Mouse (Mus musculus) embryonic facial prominence, embryonic 11.5 days (tissue): Measurements from ENCODE around the gene Dis3l. TPM values are rescaled to one million over a fixed set of nuclear protein-coding genes. Genes with fewer than 3 reads are reported as not detected.

Source experiments
- ATAC-seq: fragments of 200-750 bp; cut with Nextera tagmentation; replicated peaks from 2 replicates; pipeline ENCODE4 v1.8.0; 2017; ENCODE audit warnings: low read depth; ENCODE audit not compliant: insufficient number of reproducible peaks, low FRiP score, low TSS enrichment
- DNase-seq: peaks from one replicate; pipeline ENCODE4 v3.0.0-alpha.2; 2015; ENCODE audit warnings: low spot score
- H3K27ac ChIP-seq: fragments of 300-500 bp; sonication (generic); replicated peaks from 2 replicates; pipeline ENCODE4 v1.5.1; 2014; ENCODE audit warnings: mild to moderate bottlenecking, low read depth, low read length, control low read depth
- H3K27me3 ChIP-seq: fragments of 300-500 bp; sonication (generic); 2 replicates; pipeline ENCODE4 v1.6.1; 2014; ENCODE audit warnings: mild to moderate bottlenecking, low read length, moderate library complexity, mixed read lengths; ENCODE audit not compliant: control insufficient read depth, insufficient read depth
- H3K36me3 ChIP-seq: fragments of 300-500 bp; sonication (generic); replicated peaks from 2 replicates; pipeline ENCODE4 v1.6.1; 2014; ENCODE audit warnings: low read depth, mild to moderate bottlenecking, low read length, moderate library complexity, mixed read lengths; ENCODE audit not compliant: control insufficient read depth, insufficient read depth
- H3K4me1 ChIP-seq: fragments of 300-500 bp; sonication (generic); 2 replicates; pipeline ENCODE4 v1.6.1; 2014; ENCODE audit warnings: low read length, mixed read lengths; ENCODE audit not compliant: control insufficient read depth, insufficient read depth
- H3K4me2 ChIP-seq: fragments of 300-500 bp; sonication (generic); 2 replicates; pipeline ENCODE4 v1.6.1; 2014; ENCODE audit warnings: low read depth, mild to moderate bottlenecking, control low read depth, low read length, moderate library complexity
- H3K4me3 ChIP-seq: fragments of 300-500 bp; sonication (generic); 2 replicates; pipeline ENCODE4 v1.5.1; 2014; ENCODE audit warnings: low read depth, low read length, control low read depth
- H3K9ac ChIP-seq: fragments of 300-500 bp; sonication (generic); replicated peaks from 2 replicates; pipeline ENCODE4 v1.6.1; 2014; ENCODE audit warnings: mild to moderate bottlenecking, control low read depth, low read length
- H3K9me3 ChIP-seq: fragments of 300-500 bp; sonication (generic); replicated peaks from 2 replicates; pipeline ENCODE4 v1.6.1; 2016; ENCODE audit warnings: mild to moderate bottlenecking, low read length, inconsistent platforms, mixed read lengths; ENCODE audit not compliant: control insufficient read depth
- WGBS: fragments of 180-500 bp; shearing (Covaris S2); extraction: QIAGEN DNeasy Blood & Tissue Kit; methylation state at CpG from one replicate; pipeline ENCODE4 v1.1.7; 2014; 5-methylcytosine and 5-hydroxymethylcytosine counted together
- polyA plus RNA-seq: library from polyadenylated mRNA; unstranded; fragments of >200 nt; fragmentation: Nextera tagmentation; extraction: Ambion mirVana; gene quantifications from 2 replicates; pipeline ENCODE4 v1.2.1, GENCODE M21; 2014

The Dis3l gene
- polyA plus RNA-seq, 1 experiment from 2014 or later, result 25.5 TPM

DNA sequence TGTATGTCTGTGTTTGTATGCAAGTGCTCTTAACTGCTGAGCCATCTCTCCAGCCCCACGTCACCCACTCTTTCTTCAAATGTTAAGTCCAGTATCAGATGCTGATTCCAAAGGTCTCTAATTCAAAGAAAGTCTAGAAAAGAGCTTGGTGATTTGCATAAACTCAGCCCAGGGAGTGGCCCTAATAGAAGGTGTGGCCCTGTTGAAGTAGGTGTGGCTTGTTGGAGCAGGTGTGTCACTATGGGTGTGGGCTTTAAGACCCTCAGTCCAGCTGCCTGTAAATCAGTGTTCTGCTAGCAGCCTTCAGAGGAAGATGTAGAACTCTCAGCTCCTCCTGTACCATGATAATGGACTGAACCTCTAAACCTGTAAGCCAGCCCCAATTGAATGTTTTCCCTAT is 73.9 kb downstream of the Dis3l start:
- H3K4me2 ChIP-seq, result no peak overlapping the region
- H3K4me3 ChIP-seq, result no peak overlapping the region
- H3K9ac ChIP-seq, result no peak overlapping the region
- H3K36me3 ChIP-seq, result no peaks in the 10 kb centered on the region
- no peaks in the 10 kb centered on the region for H3K9me3 ChIP-seq
- H3K27ac ChIP-seq, result no peak overlapping the region
- WGBS, result 90% methylated on average over 1 of the region's 1 CpGs
- ATAC-seq (no peak), DNase-seq (no peak)
- H3K4me1 ChIP-seq, result no peaks in the 10 kb centered on the region
- H3K27me3 ChIP-seq, result no peaks in the 10 kb centered on the region

- H3K4me2 ChIP-seq, result no peak overlapping the region
- ATAC-seq, result no peak
Observed at GRCm38 (mm10) chr9:64264813-64265212, 76.3 kb downstream of the Dis3l start.

GRCm38 (mm10) chr9:64261023-64261422 is 80.1 kb downstream of the Dis3l start:
- Histone ChIP-seq H3K9ac (no peak overlapping the region), H3K4me3 (no peak overlapping the region), H3K27me3 (no peaks in the 10 kb centered on the region), H3K4me2 (no peak overlapping the region), H3K36me3 (no peaks in the 10 kb centered on the region), H3K4me1 (no peaks in the 10 kb centered on the region), H3K27ac (no peak overlapping the region), H3K9me3 (no peaks in the 10 kb centered on the region)
- no peak for DNase-seq
- no peak for ATAC-seq
- 92% methylated on average over 4 of the region's 4 CpGs for WGBS

More at GRCm38 (mm10) chr9:64264813-64265212, 76.3 kb downstream of the Dis3l start:
- H3K27me3 ChIP-seq, result no peaks in the 10 kb centered on the region
- H3K4me3 ChIP-seq, result no peak overlapping the region
- no peaks in the 10 kb centered on the region for H3K9me3 ChIP-seq
- no peak overlapping the region for H3K9ac ChIP-seq
- no peaks in the 10 kb centered on the region for H3K36me3 ChIP-seq
- H3K27ac ChIP-seq, result no peak overlapping the region
- no peaks in the 10 kb centered on the region for H3K4me1 ChIP-seq
- DNase-seq, result no peak
- WGBS, result 52% methylated on average over 1 of the region's 1 CpGs

DNA sequence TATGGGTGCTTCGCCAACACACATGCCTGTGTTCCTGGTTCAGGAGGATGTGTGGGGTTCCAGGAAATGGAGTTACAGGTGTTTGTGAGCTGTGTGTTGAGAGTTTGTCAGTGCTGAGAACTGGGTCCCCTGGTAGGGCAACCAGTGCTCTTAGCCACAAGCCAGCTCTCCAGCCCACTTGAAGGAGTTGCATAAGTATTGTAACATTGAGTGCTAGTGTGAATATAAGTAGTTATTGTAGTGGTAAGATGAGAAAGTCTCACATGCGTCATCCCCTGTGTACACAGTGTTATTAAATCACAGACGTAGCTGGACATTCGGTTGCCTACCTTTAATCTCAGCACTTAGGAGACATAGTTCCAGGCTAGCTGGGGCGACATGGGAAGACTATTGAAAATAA is 81.2 kb downstream of the Dis3l start:
- Histone ChIP-seq H3K4me3 (no peak overlapping the region), H3K27ac (no peak overlapping the region), H3K4me2 (no peak overlapping the region), H3K9me3 (no peaks in the 10 kb centered on the region), H3K27me3 (no peaks in the 10 kb centered on the region), H3K9ac (no peak overlapping the region), H3K4me1 (no peaks in the 10 kb centered on the region), H3K36me3 (no peaks in the 10 kb centered on the region)
- ATAC-seq (no peak), DNase-seq (no peak)
- WGBS, result 88% methylated on average over 5 of the region's 5 CpGs

Other genes starting within 250 kb of the Dis3l start
- gene Lctl, start 224.1 kb downstream of the Dis3l start, polyA plus RNA-seq, result not detected in 2 replicates
- 30.9 and 31.9 TPM in 2 replicates for gene Zwilch, start 168.2 kb downstream of the Dis3l start, polyA plus RNA-seq
- 1,345 and 1,364 TPM in 2 replicates for gene Rpl4, start 167.9 kb downstream of the Dis3l start, polyA plus RNA-seq
- gene Snapc5, start 162.0 kb downstream of the Dis3l start, polyA plus RNA-seq, result 23.8 and 26.0 TPM in 2 replicates
- 2.3 and 3.0 TPM in 2 replicates for gene Uchl4, start 106.1 kb downstream of the Dis3l start, polyA plus RNA-seq
- gene Map2k1, start 87.7 kb downstream of the Dis3l start, polyA plus RNA-seq, result 74.4 and 79.3 TPM in 2 replicates
- 278 and 306 TPM in 2 replicates for gene Tipin, start 59.7 kb downstream of the Dis3l start, polyA plus RNA-seq
- gene Megf11, start 44.3 kb upstream of the Dis3l start, polyA plus RNA-seq, result 0.65 and 0.75 TPM in 2 replicates